Mouse (Mus musculus) midbrain, postnatal 0 days (tissue): Measurements from ENCODE around the gene Rph3a. TPM values are rescaled to one million over a fixed set of nuclear protein-coding genes. Genes with fewer than 3 reads are reported as not detected.
"Not testable (repeated sequence)": the region's sequence is repeated elsewhere in the genome, so short reads cannot be mapped to it uniquely, and the experiment has no call there.

Source experiments
- ATAC-seq: fragments of 200-750 bp; cut with Nextera tagmentation; 2 replicates; pipeline ENCODE4 v1.8.0; 2017; ENCODE audit warnings: moderate number of reproducible peaks, mild to moderate bottlenecking, moderate TSS enrichment, moderate library complexity; ENCODE audit not compliant: low FRiP score
- DNase-seq: peaks from one replicate; pipeline ENCODE4 v3.0.0-alpha.2; 2015; ENCODE audit warnings: low spot score
- H3K27ac ChIP-seq: fragments of 300-500 bp; sonication (generic); 2 replicates; pipeline ENCODE4 v1.5.1; 2014; ENCODE audit warnings: low read depth, mild to moderate bottlenecking, low read length, mixed read lengths
- H3K27me3 ChIP-seq: fragments of 300-500 bp; sonication (generic); 2 replicates; pipeline ENCODE4 v1.6.1; 2014; ENCODE audit warnings: low read length, control low read depth, mixed read lengths; ENCODE audit not compliant: insufficient read depth
- H3K36me3 ChIP-seq: fragments of 300-500 bp; sonication (generic); 2 replicates; pipeline ENCODE4 v1.6.1; 2014; ENCODE audit warnings: low read length, control low read depth, mixed read lengths; ENCODE audit not compliant: insufficient read depth
- H3K4me1 ChIP-seq: fragments of 300-500 bp; sonication (generic); 2 replicates; pipeline ENCODE4 v1.6.1; 2014; ENCODE audit warnings: mild to moderate bottlenecking, control low read depth, antibody characterized with exemption, low read length, mixed read lengths; ENCODE audit not compliant: insufficient read depth
- H3K4me2 ChIP-seq: fragments of 300-500 bp; sonication (generic); 2 replicates; pipeline ENCODE4 v1.6.1; 2014; ENCODE audit warnings: low read depth, mild to moderate bottlenecking, low read length, mixed read lengths; ENCODE audit not compliant: poor library complexity, severe bottlenecking
- H3K4me3 ChIP-seq: fragments of 300-500 bp; sonication (generic); 2 replicates; pipeline ENCODE4 v1.5.1; 2014; ENCODE audit warnings: low read depth, mild to moderate bottlenecking, low read length, moderate library complexity
- H3K9ac ChIP-seq: fragments of 300-500 bp; sonication (generic); replicated peaks from 2 replicates; pipeline ENCODE4 v1.6.1; 2014; ENCODE audit warnings: mild to moderate bottlenecking, low read length, moderate library complexity, mixed read lengths; ENCODE audit not compliant: poor library complexity, severe bottlenecking
- H3K9me3 ChIP-seq: fragments of 300-500 bp; sonication (generic); 2 replicates; pipeline ENCODE4 v1.6.1; 2016; ENCODE audit warnings: low read length, control low read depth
- CTCF ChIP-seq: IDR thresholded peaks from 2 replicates; pipeline ENCODE4 v1.5.1; 2016; ENCODE audit warnings: antibody characterized with exemption, mild to moderate bottlenecking
- WGBS: fragments of 180-500 bp; shearing (Covaris S2); extraction: QIAGEN DNeasy Blood & Tissue Kit; methylation state at CpG from one replicate; pipeline ENCODE4 v1.1.7; 2014; 5-methylcytosine and 5-hydroxymethylcytosine counted together
- polyA plus RNA-seq: library from polyadenylated mRNA; unstranded; fragments of >200 nt; fragmentation: Nextera tagmentation; extraction: Ambion mirVana; gene quantifications from 2 replicates; pipeline ENCODE4 v1.2.1, GENCODE M21; 2015
- total RNA-seq: library from RNA; depleted of rRNA; stranded (reverse); fragments of >200 nt; gene quantifications from 2 replicates; pipeline ENCODE4 v1.2.3, GENCODE M21; 2014

The Rph3a gene
- total and polyA plus RNA-seq, 2 experiments from 2014 or later = 35.5 to 44.6 TPM

DNA sequence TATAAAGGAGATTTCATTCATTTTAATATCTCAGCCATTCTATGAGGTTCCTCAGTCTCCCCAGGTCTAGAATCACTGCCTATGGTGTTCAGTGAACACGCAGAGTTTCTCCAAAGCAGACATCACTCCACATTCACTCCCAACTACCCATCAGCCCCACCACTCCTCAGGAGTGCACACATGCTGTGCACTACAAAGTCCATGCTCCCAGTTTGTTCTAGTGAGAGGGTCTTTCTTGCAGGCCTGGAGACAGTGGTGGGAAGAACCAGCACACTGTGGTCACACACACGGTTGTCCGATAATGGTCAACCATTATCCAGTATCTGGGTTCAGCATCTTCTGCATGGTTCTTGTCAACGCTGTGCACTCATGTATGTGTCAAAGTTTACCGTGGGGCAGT lies 107.8 kb downstream of the Rph3a start:
- TF ChIP-seq CTCF = no peak
- Histone ChIP-seq H3K4me1 (no peaks in the 10 kb centered on the region), H3K27me3 (no peaks in the 10 kb centered on the region), H3K9me3 (no peaks in the 10 kb centered on the region), H3K4me3 (no peak overlapping the region), H3K36me3 (no peaks in the 10 kb centered on the region), H3K27ac (no peak overlapping the region), H3K9ac (no peak overlapping the region), H3K4me2 (no peak overlapping the region)
- WGBS = 96% methylated on average over 5 of the region's 5 CpGs
- ATAC-seq (no peak), DNase-seq (no peak)

DNA sequence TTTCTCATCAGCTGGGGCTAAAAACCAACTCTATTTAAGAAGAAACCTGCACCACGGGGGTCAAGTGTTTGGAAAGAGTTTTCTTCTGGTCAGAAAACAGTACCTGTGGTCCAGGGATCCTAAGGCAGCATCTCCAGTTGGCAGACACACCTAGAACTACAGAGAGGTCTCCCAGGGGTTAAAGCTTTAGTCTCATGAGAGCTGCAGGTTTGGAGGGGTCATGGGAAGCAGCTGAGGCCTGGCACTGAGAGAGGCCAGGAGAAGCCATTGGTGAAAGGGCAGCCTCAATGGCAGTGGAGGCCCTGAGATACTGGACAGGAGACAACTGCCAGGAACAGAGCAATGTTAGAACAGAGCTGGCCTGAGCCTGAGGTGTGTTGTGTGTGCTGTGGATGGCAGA lies 109.2 kb downstream of the Rph3a start:
- no peaks in the 10 kb centered on the region for H3K9me3 ChIP-seq
- H3K4me3 ChIP-seq = no peak overlapping the region
- no peaks in the 10 kb centered on the region for H3K27me3 ChIP-seq
- ATAC-seq (no peak), DNase-seq (no peak)
- TF ChIP-seq CTCF = no peak
- no peaks in the 10 kb centered on the region for H3K4me1 ChIP-seq
- H3K27ac ChIP-seq = no peak overlapping the region
- no peaks in the 10 kb centered on the region for H3K36me3 ChIP-seq
- H3K4me2 ChIP-seq = no peak overlapping the region
- H3K9ac ChIP-seq = no peak overlapping the region
- WGBS = 60% methylated on average over 1 of the region's 1 CpGs

DNA sequence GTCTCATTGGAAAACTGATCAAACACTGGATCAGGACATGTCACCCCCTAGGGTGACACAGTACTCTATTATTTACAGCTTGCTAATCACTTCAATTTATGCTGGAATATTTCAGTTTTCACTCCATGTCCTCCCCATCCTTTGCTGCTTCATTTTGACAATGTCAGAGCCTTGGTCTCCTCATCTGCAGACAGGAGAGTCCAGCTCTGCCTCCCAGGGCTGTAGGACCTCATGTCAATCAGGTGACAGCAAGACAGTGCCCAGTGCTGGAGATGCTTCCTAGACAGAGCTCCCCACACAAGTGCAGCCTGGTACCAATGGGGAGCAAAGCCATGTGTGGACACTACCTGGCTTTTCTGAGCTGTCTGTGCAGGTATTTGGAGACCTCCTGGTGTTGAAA lies 111.2 kb downstream of the Rph3a start:
- Histone ChIP-seq H3K4me1 (no peaks in the 10 kb centered on the region), H3K4me2 (no peak overlapping the region), H3K27me3 (no peaks in the 10 kb centered on the region), H3K36me3 (no peaks in the 10 kb centered on the region), H3K27ac (no peak overlapping the region), H3K4me3 (no peak overlapping the region), H3K9me3 (no peaks in the 10 kb centered on the region), H3K9ac (no peak overlapping the region)
- DNase-seq = no peak
- ATAC-seq = no peak
- no peak for TF ChIP-seq CTCF

DNA sequence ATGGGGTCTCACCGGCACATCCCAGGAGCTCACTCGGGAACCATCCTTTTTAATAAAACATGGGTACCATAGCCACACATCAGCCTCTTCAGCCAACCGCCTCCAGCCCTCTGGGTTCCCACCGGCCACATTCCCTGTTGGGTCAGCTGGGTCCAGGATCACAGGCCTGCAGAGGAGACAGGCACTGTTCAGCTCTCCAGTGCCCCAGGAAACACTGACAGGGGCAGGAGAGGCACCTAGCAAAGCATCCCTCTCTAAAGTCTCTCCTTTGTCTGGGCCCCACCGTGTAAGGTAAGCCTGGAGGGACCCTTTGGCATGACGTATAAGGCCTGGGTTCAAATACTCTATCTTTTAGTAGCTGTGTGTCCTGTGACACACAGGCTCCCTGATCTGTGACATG lies 111.6 kb downstream of the Rph3a start:
- WGBS = 79% methylated on average over 6 of the region's 6 CpGs
- H3K27ac ChIP-seq = no peak overlapping the region
- H3K4me3 ChIP-seq = no peak overlapping the region
- H3K9me3 ChIP-seq = no peaks in the 10 kb centered on the region
- no peak for DNase-seq
- H3K9ac ChIP-seq = no peak overlapping the region
- ATAC-seq = no peak
- H3K36me3 ChIP-seq = no peaks in the 10 kb centered on the region
- TF ChIP-seq CTCF = no peak
- H3K4me2 ChIP-seq = no peak overlapping the region
- no peaks in the 10 kb centered on the region for H3K27me3 ChIP-seq
- no peaks in the 10 kb centered on the region for H3K4me1 ChIP-seq

DNA sequence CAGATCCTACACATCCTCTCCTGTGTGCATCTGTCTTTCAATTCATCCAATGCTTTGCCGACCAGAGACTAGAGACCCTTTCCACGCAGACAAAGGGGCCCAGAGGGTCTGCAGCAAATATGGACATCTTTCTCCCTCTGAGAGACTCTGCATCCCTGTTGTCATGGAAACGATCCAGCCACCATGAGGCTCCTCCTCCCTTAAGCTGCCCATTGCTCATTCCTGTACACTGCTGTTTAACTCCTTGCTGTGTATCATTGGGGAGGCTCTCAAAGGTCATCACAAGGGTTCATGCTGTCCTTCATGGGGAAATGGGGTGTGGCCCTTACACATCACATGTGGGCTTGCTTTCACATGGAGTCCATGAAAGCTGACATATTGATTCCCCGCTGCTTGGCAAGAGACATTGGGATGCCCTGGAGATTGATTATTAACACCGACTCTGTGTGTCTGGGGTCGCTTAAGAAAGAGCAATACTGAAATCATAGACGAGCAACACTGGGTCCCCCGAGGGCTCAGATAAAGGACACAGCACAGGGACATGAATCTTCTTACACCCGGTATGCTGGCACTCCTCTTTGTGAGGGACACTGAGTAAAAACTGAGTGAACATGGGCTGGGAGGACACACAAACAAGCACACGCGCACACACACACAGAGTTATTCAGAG lies 114.5 kb downstream of the Rph3a start:
- Histone ChIP-seq H3K9me3 (no peaks in the 10 kb centered on the region), H3K4me1 (no peaks in the 10 kb centered on the region), H3K36me3 (no peaks in the 10 kb centered on the region), H3K27ac (no peak overlapping the region), H3K4me3 (no peak overlapping the region), H3K4me2 (no peak overlapping the region), H3K27me3 (no peaks in the 10 kb centered on the region), H3K9ac (no peak overlapping the region)
- ATAC-seq (no peak), DNase-seq (no peak)
- TF ChIP-seq CTCF = no peak
- 74% methylated on average over 11 of the region's 11 CpGs for WGBS

DNA sequence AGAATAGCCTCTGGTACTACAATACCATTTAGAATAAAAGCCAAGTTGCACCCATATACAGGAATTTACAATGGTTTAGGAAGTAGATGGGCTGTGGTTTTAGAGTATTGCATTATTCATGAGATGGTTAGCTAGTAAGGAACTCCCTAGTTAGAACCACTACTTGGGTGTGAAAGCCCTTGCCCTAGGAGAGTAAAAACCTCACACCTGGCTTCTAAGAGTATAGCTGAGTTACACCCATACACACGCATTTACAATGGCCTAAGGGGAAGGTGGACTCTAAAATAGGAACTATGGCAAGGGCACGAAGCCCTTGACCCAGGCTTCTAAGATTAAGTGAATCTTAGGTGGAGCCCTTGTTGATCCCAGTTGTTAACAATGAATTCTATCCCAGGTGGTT lies 115.2 kb downstream of the Rph3a start:
- H3K9ac ChIP-seq, H3K27me3 ChIP-seq, H3K36me3 ChIP-seq, H3K4me2 ChIP-seq, DNase-seq, H3K27ac ChIP-seq, H3K9me3 ChIP-seq, H3K4me3 ChIP-seq, ATAC-seq, H3K4me1 ChIP-seq: not testable (repeated sequence)
- WGBS = 77% methylated on average over 2 of the region's 2 CpGs

DNA sequence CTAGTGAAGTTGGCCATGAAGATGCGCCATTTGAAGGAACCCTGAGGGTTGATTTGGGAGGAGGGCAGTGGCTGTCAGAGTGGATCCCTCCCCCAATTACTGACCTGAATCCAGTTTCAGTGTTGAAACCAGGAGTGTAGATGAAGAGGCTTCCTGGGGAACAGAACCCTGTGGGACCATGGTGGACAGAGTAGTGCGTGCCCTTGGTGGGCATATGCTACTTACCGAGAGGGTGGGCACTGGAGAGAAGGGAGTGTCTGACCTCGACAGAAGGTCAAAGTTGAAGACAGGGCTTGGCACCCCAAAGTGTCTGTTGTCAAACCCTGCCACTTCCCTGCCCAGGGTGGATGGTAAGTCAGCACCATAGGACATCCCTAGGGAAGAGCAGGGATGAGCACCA lies 116.0 kb downstream of the Rph3a start:
- not testable (repeated sequence) for H3K9me3 ChIP-seq, ATAC-seq, H3K4me1 ChIP-seq, H3K4me2 ChIP-seq, H3K27ac ChIP-seq, DNase-seq, H3K27me3 ChIP-seq, H3K4me3 ChIP-seq, H3K9ac ChIP-seq, H3K36me3 ChIP-seq
- 90% methylated on average over 4 of the region's 4 CpGs for WGBS
